ENCODE assay signal across 9 mouse cellular contexts in the genomic region with DNA sequence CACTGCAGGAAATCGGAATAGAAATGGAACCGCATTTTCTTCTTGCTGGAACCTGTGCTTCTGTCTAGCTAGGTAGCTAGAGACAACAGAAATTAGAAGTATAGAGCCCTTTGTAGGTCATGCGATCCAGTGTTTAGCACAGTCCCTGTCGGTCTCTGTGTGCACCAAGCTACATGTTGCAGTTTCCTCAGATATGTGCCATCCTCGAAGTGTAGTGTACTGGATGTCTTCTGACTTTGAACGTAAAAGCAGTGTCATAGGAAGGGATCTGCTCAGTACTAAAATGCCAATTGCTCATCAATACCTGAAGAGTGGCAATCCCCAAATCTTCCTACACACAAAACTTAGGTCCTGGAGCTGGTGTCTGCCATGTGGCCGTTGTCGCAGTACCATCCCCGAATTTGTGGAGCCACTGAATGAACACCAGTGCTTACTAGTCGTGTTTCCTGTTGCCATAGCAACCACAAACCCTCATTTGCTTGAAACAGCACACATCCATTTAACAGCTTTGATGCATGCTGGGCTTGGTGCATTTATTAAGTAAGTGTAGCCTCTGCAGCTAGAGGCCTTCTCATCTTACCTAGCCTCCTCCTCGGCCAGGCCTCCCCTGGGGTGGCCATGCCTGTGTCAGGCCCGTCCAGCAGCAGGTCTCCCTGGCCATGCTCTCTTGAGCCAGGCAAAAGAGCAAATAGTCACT.
DNase-seq lines count a peak whose midpoint lies in the region; ATAC-seq lines count a peak whose summit lies in the region.
"Had no signal": no experiment of that assay in that cellular context is flagged by ENCODE, and none has a peak within 500 bp of the region (broad histone marks: within the 10 kb centered on the region; RNA-seq: fewer than 3 reads in every experiment).

No protein-coding gene starts in this region.

- H3K4me2 ChIP-seq in forebrain, embryonic 14.5 days (ENCODE audit: low read length), result 0 out of 2 replicates have a peak overlapping the region, but pooled peaks have one; percentile 7

- peak overlapping the region; percentile 48; the same call in 1 of the 2 replicates for H3K27ac ChIP-seq in forebrain, embryonic 14.5 days (ENCODE audit: low read depth, low read length)
- no peak overlapping the region for H3K27ac ChIP-seq in midbrain, embryonic 10.5 days (replicated peaks)
- H3K27ac ChIP-seq: liver, embryonic 14.5 days had no signal

- no peak overlapping the region for H3K4me3 ChIP-seq in forebrain, embryonic 14.5 days (ENCODE audit: low read depth, low read length)
- H3K4me3 ChIP-seq in midbrain, embryonic 10.5 days, result no peak overlapping the region

- no peaks in the 10 kb centered on the region for H3K27me3 ChIP-seq in forebrain, embryonic 14.5 days (replicated peaks; ENCODE audit: control insufficient read depth, insufficient read depth, low read length)
- H3K27me3 ChIP-seq in midbrain, embryonic 10.5 days (ENCODE audit: low read depth, poor library complexity, severe bottlenecking), result peaks cover 9% of the 10 kb centered on the region; the same call in 1 of the 2 replicates

- H3K9ac ChIP-seq in forebrain, embryonic 14.5 days (ENCODE audit: low read length), result no peak overlapping the region
- H3K9ac ChIP-seq: liver, embryonic 14.5 days had no signal

- H3K4me1 ChIP-seq in forebrain, embryonic 14.5 days (ENCODE audit: control insufficient read depth, insufficient read depth, low read length), result peaks cover 40% of the 10 kb centered on the region
- peaks cover 47% of the 10 kb centered on the region for H3K4me1 ChIP-seq in midbrain, embryonic 10.5 days

- DNase-seq in 3T3-L1 (ENCODE audit: low read depth, low spot score), result peak; percentile 23
- DNase-seq in forebrain, embryonic 14.5 days (ENCODE audit: low spot score), result peak; percentile 95
- DNase-seq in midbrain, embryonic 10.5 days (ENCODE audit: low spot score), result peak; percentile 26
- DNase-seq in spleen, adult 18-20 months, result no peak
- no peak for DNase-seq in kidney, postnatal 36 days
- no peak for DNase-seq in adrenal gland, postnatal 25 days
- DNase-seq: kidney, adult 8-10 months had no signal

- WGBS in forebrain, embryonic 14.5 days, result 37% methylated on average over 12 of the region's 12 CpGs
- 49% methylated on average over 12 of the region's 12 CpGs for WGBS in midbrain, embryonic 10.5 days

- 0 out of 2 replicates have a peak, but pooled peaks cover under 1% of the 10 kb centered on the region for H3K36me3 ChIP-seq in forebrain, embryonic 14.5 days (ENCODE audit: control insufficient read depth, insufficient read depth, low read length)
- no peaks in the 10 kb centered on the region for H3K36me3 ChIP-seq in midbrain, embryonic 10.5 days

- ATAC-seq in CD4-positive, CD25-positive, alpha-beta regulatory T cell, adult 4 months, result peak; percentile 33
- ATAC-seq in forebrain, embryonic 14.5 days, result peak; percentile 60; the same call in 1 of the 2 replicates

- H3K9me3 ChIP-seq in forebrain, embryonic 14.5 days (replicated peaks; ENCODE audit: control insufficient read depth, low read length), result no peaks in the 10 kb centered on the region
- H3K9me3 ChIP-seq in midbrain, embryonic 10.5 days (replicated peaks), result no peaks in the 10 kb centered on the region

Comparison
In these comparisons a context has a peak if more than half of its experiments do, and no peak if none do; other contexts are left out.
1. DNase-seq: peak in 3T3-L1 (single experiment), forebrain, embryonic 14.5 days (single experiment) and midbrain, embryonic 10.5 days (single experiment); none in spleen, adult 18-20 months (0 of 2), kidney, postnatal 36 days (0 of 2) and adrenal gland, postnatal 25 days (single experiment).